ENCODE assay signal across 9 mouse cellular contexts in the genomic region with DNA sequence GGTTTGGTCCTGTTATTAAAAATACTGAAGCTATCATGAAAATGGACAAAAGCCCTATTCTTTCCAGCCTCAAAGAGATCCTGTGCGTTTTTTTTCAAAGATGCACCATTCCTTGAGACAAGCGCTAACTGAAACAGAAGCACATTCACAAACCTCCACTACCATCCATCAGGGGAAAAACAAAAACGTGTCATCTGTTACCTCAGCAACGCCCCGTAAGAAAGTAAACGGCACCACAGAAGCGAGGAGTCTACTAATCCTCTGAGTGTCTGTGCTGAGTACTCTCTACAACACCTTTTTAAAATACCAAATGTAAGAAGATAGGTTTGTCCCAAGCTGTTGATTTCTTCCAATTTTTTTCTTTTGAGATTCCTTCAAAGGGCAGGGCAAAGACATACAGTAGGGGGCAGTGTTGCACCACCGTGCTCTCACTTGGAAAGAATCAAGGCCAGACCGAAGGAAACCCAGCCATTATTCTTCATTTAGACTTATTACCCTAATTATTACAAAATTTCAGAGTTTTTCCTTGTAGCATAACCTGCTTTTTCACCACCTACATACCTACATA.
A peak's percentile ranks its signal among the peaks of the same experiment; 100 is the strongest.
DNase-seq lines count a peak whose midpoint lies in the region; ATAC-seq and TF ChIP-seq lines count a peak whose summit lies in the region.
"Had no signal": no experiment of that assay in that cellular context is flagged by ENCODE, and none has a peak within 500 bp of the region (broad histone marks: within the 10 kb centered on the region; RNA-seq: fewer than 3 reads in every experiment).

No protein-coding gene starts in this region.

- H3K4me3 ChIP-seq in hindbrain, embryonic 10.5 days = no peak overlapping the region
- peak overlapping the region; percentile 34; the same call in 1 of the 2 replicates for H3K4me3 ChIP-seq in layer of hippocampus, adult 2 months
- no peak overlapping the region for H3K4me3 ChIP-seq in lung, postnatal 0 days (ENCODE audit: low read depth, low read length)

- WGBS in hindbrain, embryonic 10.5 days = 39% methylated on average over 9 of the region's 9 CpGs
- 11% methylated on average over 9 of the region's 9 CpGs for WGBS in lung, postnatal 0 days

- no peaks in the 10 kb centered on the region for H3K9me3 ChIP-seq in hindbrain, embryonic 10.5 days
- no peaks in the 10 kb centered on the region for H3K9me3 ChIP-seq in lung, postnatal 0 days (ENCODE audit: low read length)

- TF ChIP-seq CTCF in layer of hippocampus, adult 2 months (conservative IDR thresholded peaks at IDR 0.05) = peak; percentile 91
- peak; percentile 87 for TF ChIP-seq CTCF in lung, postnatal 0 days (IDR thresholded peaks at IDR 0.05)

- no peaks in the 10 kb centered on the region for H3K27me3 ChIP-seq in hindbrain, embryonic 10.5 days (ENCODE audit: insufficient read depth, poor library complexity, severe bottlenecking)
- H3K27me3 ChIP-seq in lung, postnatal 0 days (replicated peaks; ENCODE audit: insufficient read depth, low read length) = no peaks in the 10 kb centered on the region

- peak; percentile 49 for DNase-seq in ES-CJ7 (ENCODE audit: low read depth, low spot score)
- DNase-seq in brain, adult 2 months (ENCODE audit: low read depth, low spot score) = peak; percentile 79
- DNase-seq in fibroblast of lung, adult 2 months (ENCODE audit: low read depth) = peak; percentile 54
- peak; percentile 52 for DNase-seq in hindbrain, embryonic 10.5 days (ENCODE audit: low spot score)
- peak; percentile 49 to 80 for DNase-seq in layer of hippocampus, adult 2 months (ENCODE audit: low spot score in 2 of 2)
- peak; percentile 73 for DNase-seq in lung, postnatal 0 days (ENCODE audit: low spot score)
- peak; percentile 81 to 84 for DNase-seq in right cerebral cortex, adult 2 months (ENCODE audit: low spot score in 2 of 2)
- DNase-seq in urinary bladder, postnatal 25 days (ENCODE audit: low spot score) = peak; percentile 60

- no peak overlapping the region for H3K27ac ChIP-seq in hindbrain, embryonic 10.5 days
- H3K27ac ChIP-seq in layer of hippocampus, adult 2 months = no peak overlapping the region
- H3K27ac ChIP-seq in lung, postnatal 0 days (ENCODE audit: low read length) = no peak overlapping the region
- H3K27ac ChIP-seq: macrophage had no signal

- H3K4me1 ChIP-seq in hindbrain, embryonic 10.5 days (replicated peaks) = peaks cover 3% of the 10 kb centered on the region; the same call in 1 of the 2 replicates
- no peaks in the 10 kb centered on the region for H3K4me1 ChIP-seq in lung, postnatal 0 days (ENCODE audit: insufficient read depth, low read depth, low read length)

- ATAC-seq in lung, postnatal 0 days = no peak

- peak overlapping the region; percentile 34; the same call in 1 of the 2 replicates for H3K4me2 ChIP-seq in lung, postnatal 0 days (replicated peaks; ENCODE audit: low read depth, low read length)

- no peaks in the 10 kb centered on the region for H3K36me3 ChIP-seq in hindbrain, embryonic 10.5 days
- H3K36me3 ChIP-seq in lung, postnatal 0 days (ENCODE audit: insufficient read depth, low read length) = no peaks in the 10 kb centered on the region

- H3K9ac ChIP-seq in lung, postnatal 0 days (replicated peaks; ENCODE audit: low read depth) = no peak overlapping the region

- no peak for TF ChIP-seq EP300 in lung, postnatal 0 days (IDR thresholded peaks at IDR 0.05)
